Mouse (Mus musculus) T-helper 1 cell (primary cell): ENCODE measurements around the gene Kcnk13.

Source experiments
- in situ Hi-C: fragments of 300-600 bp; cut with MboI, MseI; formaldehyde crosslinking; loops from one replicate; pipeline ENCODE4 v1.15.1; 2025; ENCODE audit warnings: high pct_unique_total_duplicates

The Kcnk13 gene

GRCm38 (mm10) chr12:100088026-100088425, 123.7 kb downstream of the Kcnk13 start:
- in situ Hi-C loops, result no loop called here

- in situ Hi-C loops, result no loop called here
Observed at GRCm38 (mm10) chr12:100089265-100089664, 125.0 kb downstream of the Kcnk13 start.

- in situ Hi-C loops, result no loop called here
Observed at GRCm38 (mm10) chr12:100090750-100091149, 126.5 kb downstream of the Kcnk13 start.

GRCm38 (mm10) chr12:100093046-100093445, 128.7 kb downstream of the Kcnk13 start:
- in situ Hi-C loops, result no loop called here

GRCm38 (mm10) chr12:100099971-100100706, 135.8 kb downstream of the Kcnk13 start:
- in situ Hi-C loops, result loop anchor here (5.0 kb wide), 1 partner anchor 128 kb away; no protein-coding TSS in a partner anchor

- in situ Hi-C loops, result loop anchor here (5.0 kb wide), 1 partner anchor 128 kb away; no protein-coding TSS in a partner anchor
Observed at GRCm38 (mm10) chr12:100100707-100101030, 136.4 kb downstream of the Kcnk13 start.

- in situ Hi-C loops, result loop anchor here (5.0 kb wide), 1 partner anchor 129 kb away; no protein-coding TSS in a partner anchor
Observed at GRCm38 (mm10) chr12:100101651-100102050, 137.4 kb downstream of the Kcnk13 start.

GRCm38 (mm10) chr12:100104530-100104929, 140.2 kb downstream of the Kcnk13 start:
- in situ Hi-C loops, result loop anchor here (5.0 kb wide), 1 partner anchor 132 kb away; no protein-coding TSS in a partner anchor

- in situ Hi-C loops, result no loop called here
Observed at GRCm38 (mm10) chr12:100106275-100106895, 142.1 kb downstream of the Kcnk13 start.

- in situ Hi-C loops, result no loop called here
Observed at GRCm38 (mm10) chr12:100107436-100107835, 143.1 kb downstream of the Kcnk13 start.

- in situ Hi-C loops, result no loop called here
Observed at GRCm38 (mm10) chr12:100109986-100110696, 145.8 kb downstream of the Kcnk13 start, which contains the start of gene Psmc1. Gene Psmc1 (plus strand): TSS chr12:100110154.
